Mouse (Mus musculus) embryonic facial prominence, embryonic 14.5 days (tissue): Measurements from ENCODE around the gene Pqlc2. TPM values are rescaled to one million over a fixed set of nuclear protein-coding genes. Genes with fewer than 3 reads are reported as not detected.

Source experiments
- ATAC-seq: fragments of 200-750 bp; cut with Nextera tagmentation; 2 replicates; pipeline ENCODE4 v1.8.0; 2017; ENCODE audit warnings: low read depth, moderate number of reproducible peaks, moderate TSS enrichment
- DNase-seq: peaks from one replicate; pipeline ENCODE4 v3.0.0-alpha.2; 2015; ENCODE audit warnings: low spot score
- H3K27ac ChIP-seq: fragments of 300-500 bp; sonication (generic); replicated peaks from 2 replicates; pipeline ENCODE4 v1.5.1; 2014; ENCODE audit warnings: low read depth, mild to moderate bottlenecking, low read length, moderate library complexity
- H3K27me3 ChIP-seq: fragments of 300-500 bp; sonication (generic); replicated peaks from 2 replicates; pipeline ENCODE4 v1.6.1; 2014; ENCODE audit warnings: low read length; ENCODE audit not compliant: control insufficient read depth, insufficient read depth
- H3K36me3 ChIP-seq: fragments of 300-500 bp; sonication (generic); 2 replicates; pipeline ENCODE4 v1.6.1; 2014; ENCODE audit warnings: low read length, mixed read lengths; ENCODE audit not compliant: control insufficient read depth, insufficient read depth
- H3K4me1 ChIP-seq: fragments of 300-500 bp; sonication (generic); 2 replicates; pipeline ENCODE4 v1.6.1; 2014; ENCODE audit warnings: antibody characterized with exemption, low read length; ENCODE audit not compliant: control insufficient read depth, insufficient read depth
- H3K4me2 ChIP-seq: fragments of 300-500 bp; sonication (generic); 2 replicates; pipeline ENCODE4 v1.6.1; 2014; ENCODE audit warnings: low read depth, mild to moderate bottlenecking, low read length, moderate library complexity, mixed read lengths
- H3K4me3 ChIP-seq: fragments of 300-500 bp; sonication (generic); 2 replicates; pipeline ENCODE4 v1.5.1; 2014; ENCODE audit warnings: low read depth, mild to moderate bottlenecking, low read length
- H3K9ac ChIP-seq: fragments of 300-500 bp; sonication (generic); 2 replicates; pipeline ENCODE4 v1.6.1; 2014; ENCODE audit warnings: low read depth, mild to moderate bottlenecking, low read length, moderate library complexity, mixed read lengths
- H3K9me3 ChIP-seq: fragments of 300-500 bp; sonication (generic); 2 replicates; pipeline ENCODE4 v1.6.1; 2016; ENCODE audit warnings: low read length; ENCODE audit not compliant: control insufficient read depth
- WGBS: fragments of 180-500 bp; shearing (Covaris S2); extraction: QIAGEN DNeasy Blood & Tissue Kit; methylation state at CpG from one replicate; pipeline ENCODE4 v1.1.7; 2014; 5-methylcytosine and 5-hydroxymethylcytosine counted together
- polyA plus RNA-seq: library from polyadenylated mRNA; unstranded; fragments of >200 nt; fragmentation: Nextera tagmentation; extraction: Ambion mirVana; gene quantifications from 2 replicates; pipeline ENCODE4 v1.2.1, GENCODE M21; 2014

The Pqlc2 gene
- polyA plus RNA-seq, 1 experiment from 2014 or later = 10.9 TPM

GRCm38 (mm10) chr4:139256146-139256545, 54.4 kb downstream of the Pqlc2 start:
- Histone ChIP-seq H3K36me3 (peaks cover 25% of the 10 kb centered on the region), H3K4me1 (peaks cover 55% of the 10 kb centered on the region), H3K4me3 (no peak overlapping the region), H3K9ac (no peak overlapping the region), H3K27me3 (no peaks in the 10 kb centered on the region), H3K27ac (no peak overlapping the region), H3K9me3 (no peaks in the 10 kb centered on the region), H3K4me2 (no peak overlapping the region)
- DNase-seq (no peak), ATAC-seq (no peak)
- WGBS = 69% methylated on average over 4 of the region's 4 CpGs

GRCm38 (mm10) chr4:139253206-139253605, 57.3 kb downstream of the Pqlc2 start:
- DNase-seq (peak; percentile 57), ATAC-seq (no peak)
- peaks cover 18% of the 10 kb centered on the region; the same call in 1 of the 2 replicates for H3K36me3 ChIP-seq
- no peak overlapping the region for H3K4me3 ChIP-seq
- H3K4me2 ChIP-seq = no peak overlapping the region
- no peaks in the 10 kb centered on the region for H3K9me3 ChIP-seq
- H3K9ac ChIP-seq = no peak overlapping the region
- no peaks in the 10 kb centered on the region for H3K27me3 ChIP-seq
- WGBS = 48% methylated on average over 9 of the region's 9 CpGs
- no peak overlapping the region; the same call in 1 of the 2 replicates for H3K27ac ChIP-seq
- peaks cover 63% of the 10 kb centered on the region for H3K4me1 ChIP-seq

GRCm38 (mm10) chr4:139252051-139252760, 58.3 kb downstream of the Pqlc2 start:
- peaks cover 62% of the 10 kb centered on the region for H3K4me1 ChIP-seq
- no peaks in the 10 kb centered on the region for H3K9me3 ChIP-seq
- WGBS = 18% methylated on average over 22 of the region's 22 CpGs
- H3K27me3 ChIP-seq = no peaks in the 10 kb centered on the region
- DNase-seq (peak; percentile 91), ATAC-seq (peak; percentile 89)
- no peak overlapping the region for H3K4me3 ChIP-seq
- peaks cover 8% of the 10 kb centered on the region; the same call in 1 of the 2 replicates for H3K36me3 ChIP-seq
- H3K27ac ChIP-seq = peak overlapping the region; percentile 69
- H3K9ac ChIP-seq = peak overlapping the region; percentile 54; the same call in 1 of the 2 replicates
- H3K4me2 ChIP-seq = peak overlapping the region; percentile 30

GRCm38 (mm10) chr4:139250886-139251285, 59.6 kb downstream of the Pqlc2 start:
- H3K4me2 ChIP-seq = no peak overlapping the region
- DNase-seq = no peak

GRCm38 (mm10) chr4:139250043-139250442, 60.5 kb downstream of the Pqlc2 start:
- peak; percentile 69 for DNase-seq
- H3K4me1 ChIP-seq = peaks cover 70% of the 10 kb centered on the region
- no peak overlapping the region for H3K4me2 ChIP-seq
- peak overlapping the region; percentile 69 for H3K27ac ChIP-seq
- peaks cover 5% of the 10 kb centered on the region; the same call in 1 of the 2 replicates for H3K36me3 ChIP-seq
- 30% methylated on average over 5 of the region's 5 CpGs for WGBS
- ATAC-seq = no peak
- H3K27me3 ChIP-seq = no peaks in the 10 kb centered on the region
- H3K9ac ChIP-seq = no peak overlapping the region
- no peaks in the 10 kb centered on the region for H3K9me3 ChIP-seq
- H3K4me3 ChIP-seq = no peak overlapping the region

More at GRCm38 (mm10) chr4:139250886-139251285, 59.6 kb downstream of the Pqlc2 start:
- Histone ChIP-seq H3K36me3 (peaks cover 6% of the 10 kb centered on the region; the same call in 1 of the 2 replicates), H3K27ac (peak overlapping the region; percentile 69), H3K4me3 (no peak overlapping the region), H3K4me1 (peaks cover 64% of the 10 kb centered on the region), H3K9ac (no peak overlapping the region), H3K9me3 (no peaks in the 10 kb centered on the region), H3K27me3 (no peaks in the 10 kb centered on the region)
- 54% methylated on average over 8 of the region's 8 CpGs for WGBS
- ATAC-seq = no peak

GRCm38 (mm10) chr4:139248736-139249135, 61.8 kb downstream of the Pqlc2 start:
- no peak overlapping the region for H3K4me3 ChIP-seq
- H3K4me1 ChIP-seq = peaks cover 74% of the 10 kb centered on the region
- peaks cover 4% of the 10 kb centered on the region; the same call in 1 of the 2 replicates for H3K36me3 ChIP-seq
- ATAC-seq (no peak), DNase-seq (no peak)
- no peaks in the 10 kb centered on the region for H3K27me3 ChIP-seq
- peak overlapping the region; percentile 61 for H3K27ac ChIP-seq
- H3K9ac ChIP-seq = no peak overlapping the region
- no peaks in the 10 kb centered on the region for H3K9me3 ChIP-seq
- 75% methylated on average over 5 of the region's 5 CpGs for WGBS
- H3K4me2 ChIP-seq = no peak overlapping the region

GRCm38 (mm10) chr4:139247966-139248365, 62.5 kb downstream of the Pqlc2 start:
- H3K9ac ChIP-seq = no peak overlapping the region
- no peak overlapping the region for H3K4me3 ChIP-seq
- no peaks in the 10 kb centered on the region for H3K27me3 ChIP-seq

GRCm38 (mm10) chr4:139246130-139246877, 64.2 kb downstream of the Pqlc2 start:
- peaks cover 74% of the 10 kb centered on the region for H3K4me1 ChIP-seq
- H3K27me3 ChIP-seq = no peaks in the 10 kb centered on the region
- 20% methylated on average over 6 of the region's 7 CpGs for WGBS
- H3K4me3 ChIP-seq = no peak overlapping the region
- ATAC-seq (peak; percentile 79), DNase-seq (peak; percentile 76)
- no peak overlapping the region for H3K4me2 ChIP-seq
- no peak overlapping the region for H3K9ac ChIP-seq
- H3K27ac ChIP-seq = peak overlapping the region; percentile 2; the same call in 1 of the 2 replicates
- no peaks in the 10 kb centered on the region for H3K9me3 ChIP-seq
- peaks cover 10% of the 10 kb centered on the region; the same call in 1 of the 2 replicates for H3K36me3 ChIP-seq

More at GRCm38 (mm10) chr4:139247966-139248365, 62.5 kb downstream of the Pqlc2 start:
- no peak for ATAC-seq
- H3K9me3 ChIP-seq = no peaks in the 10 kb centered on the region
- no peak for DNase-seq
- peaks cover 77% of the 10 kb centered on the region for H3K4me1 ChIP-seq
- H3K4me2 ChIP-seq = no peak overlapping the region
- H3K27ac ChIP-seq = no peak overlapping the region
- WGBS = 69% methylated on average over 7 of the region's 7 CpGs
- H3K36me3 ChIP-seq = peaks cover 9% of the 10 kb centered on the region; the same call in 1 of the 2 replicates
